Mouse (Mus musculus) liver, embryonic 13.5 days (tissue): ENCODE data around the gene Zkscan2. TPM values are rescaled to one million over a fixed set of nuclear protein-coding genes. Genes with fewer than 3 reads are reported as not detected.

Experiments used
- ATAC-seq: fragments of 200-750 bp; cut with Nextera tagmentation; 2 replicates; pipeline ENCODE4 v1.8.0; 2017; ENCODE audit warnings: low read depth, mild to moderate bottlenecking, moderate number of reproducible peaks, moderate library complexity
- DNase-seq: peaks from one replicate; pipeline ENCODE4 v3.0.0; 2022
- H3K27ac ChIP-seq: fragments of 300-500 bp; sonication (generic); 2 replicates; pipeline ENCODE4 v1.5.1; 2015; ENCODE audit warnings: moderate library complexity, mild to moderate bottlenecking, inconsistent platforms
- H3K27me3 ChIP-seq: fragments of 300-500 bp; sonication (generic); 2 replicates; pipeline ENCODE4 v1.6.1; 2015; ENCODE audit warnings: mild to moderate bottlenecking, inconsistent platforms
- H3K36me3 ChIP-seq: fragments of 300-500 bp; sonication (generic); 2 replicates; pipeline ENCODE4 v1.6.1; 2015; ENCODE audit warnings: mild to moderate bottlenecking, inconsistent platforms
- H3K4me1 ChIP-seq: fragments of 300-500 bp; sonication (generic); replicated peaks from 2 replicates; pipeline ENCODE4 v1.6.1; 2015; ENCODE audit warnings: inconsistent platforms
- H3K4me2 ChIP-seq: fragments of 300-500 bp; sonication (generic); 2 replicates; pipeline ENCODE4 v1.6.1; 2015; ENCODE audit warnings: inconsistent platforms, mild to moderate bottlenecking, moderate library complexity
- H3K4me3 ChIP-seq: fragments of 300-500 bp; sonication (generic); replicated peaks from 2 replicates; pipeline ENCODE4 v1.5.1; 2015; ENCODE audit warnings: mild to moderate bottlenecking, inconsistent platforms
- H3K9ac ChIP-seq: fragments of 300-500 bp; sonication (generic); 2 replicates; pipeline ENCODE4 v1.6.1; 2015; ENCODE audit warnings: mild to moderate bottlenecking, inconsistent platforms
- H3K9me3 ChIP-seq: fragments of 300-500 bp; sonication (generic); replicated peaks from 2 replicates; pipeline ENCODE4 v1.6.1; 2016; ENCODE audit warnings: inconsistent platforms
- WGBS: fragments of 180-500 bp; shearing (Covaris S2); methylation state at CpG from one replicate; pipeline ENCODE4 v1.1.7; 2015; ENCODE audit not compliant: insufficient replicate concordance; 5-methylcytosine and 5-hydroxymethylcytosine counted together
- polyA plus RNA-seq: library from polyadenylated mRNA; unstranded; fragments of >200 nt; fragmentation: Nextera tagmentation; extraction: Ambion mirVana; gene quantifications from 2 replicates; pipeline ENCODE4 v1.2.1, GENCODE M21; 2015

Zkscan2 gene
- polyA plus RNA-seq, 1 experiment from 2014 or later = 0.22 TPM

- Histone ChIP-seq H3K27ac (no peak overlapping the region), H3K4me3 (no peak overlapping the region), H3K9ac (no peak overlapping the region), H3K36me3 (peaks cover 8% of the 10 kb centered on the region; the same call in 1 of the 2 replicates), H3K4me2 (no peak overlapping the region), H3K27me3 (no peaks in the 10 kb centered on the region), H3K9me3 (no peaks in the 10 kb centered on the region), H3K4me1 (peaks cover 17% of the 10 kb centered on the region)
- ATAC-seq = no peak
- no peak for DNase-seq
- 76% methylated on average over 4 of the region's 4 CpGs for WGBS
Observed at GRCm38 (mm10) chr7:123431206-123431605, 69.0 kb downstream of the Zkscan2 start.

- Histone ChIP-seq H3K27me3 (no peaks in the 10 kb centered on the region), H3K27ac (no peak overlapping the region), H3K4me2 (no peak overlapping the region), H3K4me3 (no peak overlapping the region), H3K4me1 (peaks cover 17% of the 10 kb centered on the region), H3K9ac (no peak overlapping the region), H3K36me3 (peaks cover 16% of the 10 kb centered on the region), H3K9me3 (no peaks in the 10 kb centered on the region)
- peak; percentile 49 for ATAC-seq
- WGBS = 82% methylated on average over 4 of the region's 4 CpGs
- no peak for DNase-seq
Observed at GRCm38 (mm10) chr7:123430411-123430705, 69.9 kb downstream of the Zkscan2 start.

- Histone ChIP-seq H3K27ac (no peak overlapping the region), H3K36me3 (peaks cover 18% of the 10 kb centered on the region), H3K27me3 (no peaks in the 10 kb centered on the region), H3K9ac (no peak overlapping the region), H3K4me1 (peaks cover 17% of the 10 kb centered on the region), H3K4me2 (no peak overlapping the region), H3K9me3 (no peaks in the 10 kb centered on the region), H3K4me3 (no peak overlapping the region)
- ATAC-seq (peak; percentile 42; the same call in 1 of the 2 replicates), DNase-seq (no peak)
- WGBS = 55% methylated on average over 8 of the region's 8 CpGs
Observed at GRCm38 (mm10) chr7:123429624-123430410, 70.4 kb downstream of the Zkscan2 start.

Other genes with a start within 250 kb of the Zkscan2 start
- 30.6 and 33.7 TPM in 2 replicates for gene Lcmt1, start 130.7 kb downstream of the Zkscan2 start, polyA plus RNA-seq
- gene Arhgap17, start 130.5 kb downstream of the Zkscan2 start, polyA plus RNA-seq = 8.5 and 12.0 TPM in 2 replicates
- gene Aqp8, start 38.2 kb downstream of the Zkscan2 start, polyA plus RNA-seq = 3.0 and 3.4 TPM in 2 replicates